Mouse (Mus musculus): ENCODE data around the gene Foxl2.

- no peak for TF ChIP-seq CTCF (IDR thresholded peaks at IDR 0.05; ENCODE audit: low read depth)
- no peak for TF ChIP-seq EP300 (IDR thresholded peaks at IDR 0.05; ENCODE audit: low read depth)
Measured at GRCm38 (mm10) chr9:98974898-98975297, 19.8 kb downstream of the Foxl2 start.

All from liver, postnatal 0 days (tissue).